In genomic region chr11:98837231-98837704, GRCm38 (mm10) we compare ENCODE assay signal across 8 mouse cellular contexts. TPM values are rescaled to one million over a fixed set of nuclear protein-coding genes. Genes with fewer than 3 reads are reported as not detected.
DNase-seq lines count a peak whose midpoint lies in the region; ATAC-seq and TF ChIP-seq lines count a peak whose summit lies in the region.

No protein-coding gene starts in this region.

- no peaks in the 10 kb centered on the region for H3K27me3 ChIP-seq in forebrain, postnatal 0 days (ENCODE audit: insufficient read depth, low read length)
- peaks cover 55% of the 10 kb centered on the region for H3K27me3 ChIP-seq in liver, embryonic 15.5 days
- H3K27me3 ChIP-seq in stomach, postnatal 0 days (ENCODE audit: control insufficient read depth, insufficient read depth, low read length) = no peaks in the 10 kb centered on the region

- peaks cover 7% of the 10 kb centered on the region; the same call in 1 of the 2 replicates for H3K4me1 ChIP-seq in cortical plate, adult 2 months (ENCODE audit: control insufficient read depth, insufficient read depth, low read length)
- H3K4me1 ChIP-seq in forebrain, postnatal 0 days (ENCODE audit: insufficient read depth) = peaks cover 26% of the 10 kb centered on the region
- peaks cover 20% of the 10 kb centered on the region for H3K4me1 ChIP-seq in liver, embryonic 15.5 days (replicated peaks)
- no peaks in the 10 kb centered on the region for H3K4me1 ChIP-seq in stomach, postnatal 0 days (replicated peaks; ENCODE audit: control insufficient read depth, insufficient read depth)

- H3K27ac ChIP-seq in cortical plate, adult 2 months (ENCODE audit: insufficient read depth, low read length) = peak overlapping the region; percentile 7; the same call in 1 of the 2 replicates
- peak overlapping the region; percentile 77; the same call in 1 of the 2 replicates for H3K27ac ChIP-seq in forebrain, postnatal 0 days (ENCODE audit: low read depth, low read length)
- H3K27ac ChIP-seq in liver, embryonic 15.5 days (replicated peaks) = no peak overlapping the region
- peak overlapping the region; percentile 91 for H3K27ac ChIP-seq in stomach, postnatal 0 days (replicated peaks)

- TF ChIP-seq EP300 in stomach, postnatal 0 days (optimal IDR thresholded peaks at IDR 0.05) = no peak

- H3K4me3 ChIP-seq in cortical plate, adult 2 months (ENCODE audit: insufficient read depth, low read length) = peak overlapping the region; percentile 81
- peak overlapping the region; percentile 76 for H3K4me3 ChIP-seq in forebrain, postnatal 0 days (ENCODE audit: low read depth, low read length)
- peak overlapping the region; percentile 62 for H3K4me3 ChIP-seq in liver, embryonic 15.5 days (replicated peaks)
- H3K4me3 ChIP-seq in stomach, postnatal 0 days (ENCODE audit: low read depth, low read length) = peak overlapping the region; percentile 77

- peak overlapping the region; percentile 86 for H3K9ac ChIP-seq in forebrain, postnatal 0 days
- H3K9ac ChIP-seq in liver, embryonic 15.5 days = peak overlapping the region; percentile 57
- peak overlapping the region; percentile 84 for H3K9ac ChIP-seq in stomach, postnatal 0 days (ENCODE audit: low read length)

- no peaks in the 10 kb centered on the region for H3K9me3 ChIP-seq in forebrain, postnatal 0 days (ENCODE audit: low read length)
- H3K9me3 ChIP-seq in liver, embryonic 15.5 days (replicated peaks) = no peaks in the 10 kb centered on the region
- H3K9me3 ChIP-seq in stomach, postnatal 0 days (ENCODE audit: control insufficient read depth, low read length) = no peaks in the 10 kb centered on the region

- H3K4me2 ChIP-seq in forebrain, postnatal 0 days (ENCODE audit: low read depth) = peak overlapping the region; percentile 93
- H3K4me2 ChIP-seq in liver, embryonic 15.5 days = peak overlapping the region; percentile 98
- peak overlapping the region; percentile 100 for H3K4me2 ChIP-seq in stomach, postnatal 0 days (replicated peaks; ENCODE audit: low read depth)

- peak; percentile 52 to 67 for DNase-seq in layer of hippocampus, postnatal 10 days (ENCODE audit: low spot score in 2 of 2)
- DNase-seq in layer of hippocampus, adult 8-10 months (ENCODE audit: low spot score in 2 of 2) = no peak
- DNase-seq in forebrain, postnatal 0 days = peak; percentile 17
- DNase-seq in stomach, postnatal 0 days (ENCODE audit: low spot score) = no peak
- DNase-seq in layer of hippocampus, adult 11-12 months (ENCODE audit: low spot score) = no peak

- WGBS in forebrain, postnatal 0 days = 1% methylated on average over 27 of the region's 29 CpGs
- 1% methylated on average over 29 of the region's 29 CpGs for WGBS in liver, embryonic 15.5 days (ENCODE audit: insufficient replicate concordance)
- 2% methylated on average over 24 of the region's 29 CpGs for WGBS in stomach, postnatal 0 days

- TF ChIP-seq CTCF in cortical plate, adult 2 months (IDR thresholded peaks at IDR 0.05; ENCODE audit: extremely low read depth, insufficient read depth, low read length) = no peak
- TF ChIP-seq CTCF in forebrain, postnatal 0 days (IDR thresholded peaks at IDR 0.05; ENCODE audit: low read depth) = peak; percentile 32; the same call in 1 of the 2 replicates
- no peak for TF ChIP-seq CTCF in stomach, postnatal 0 days (IDR thresholded peaks at IDR 0.05; ENCODE audit: low read depth)

- TF ChIP-seq POLR2A in cortical plate, adult 2 months (IDR thresholded peaks at IDR 0.05; ENCODE audit: extremely low read depth, insufficient read depth, low read length) = no peak

- peak; percentile 28 for ATAC-seq in forebrain, postnatal 0 days
- no peak for ATAC-seq in liver, embryonic 15.5 days (ENCODE audit: insufficient read depth)
- 0 out of 2 replicates have a peak, but pooled peaks have one; percentile 14 for ATAC-seq in stomach, postnatal 0 days (ENCODE audit: low FRiP score, low TSS enrichment)
- ATAC-seq in megakaryocyte-erythroid progenitor cell, adult 5-6 weeks (replicated peaks; ENCODE audit: low FRiP score, low TSS enrichment, poor library complexity, severe bottlenecking) = no peak

- H3K36me3 ChIP-seq in forebrain, postnatal 0 days (ENCODE audit: insufficient read depth) = peaks cover 14% of the 10 kb centered on the region
- H3K36me3 ChIP-seq in liver, embryonic 15.5 days (replicated peaks) = peaks cover 22% of the 10 kb centered on the region
- H3K36me3 ChIP-seq in stomach, postnatal 0 days (ENCODE audit: control insufficient read depth, insufficient read depth, low read length) = peaks cover 10% of the 10 kb centered on the region; the same call in 1 of the 2 replicates

RNA-seq across cellular contexts. Expression of gene Rapgefl1, which starts 0.7 kb away (rescaled TPM):
- total RNA-seq in layer of hippocampus, postnatal 10 days (2021) = 100 to 1,000 TPM; 148 to 154 TPM
- total RNA-seq in layer of hippocampus, adult 8-10 months (2022) = 100 to 1,000 TPM; 171 to 203 (median 197) TPM
- polyA plus RNA-seq in cortical plate, adult 2 months (2012; rRNA removed) = 153 and 181 TPM in 2 replicates
- 28.7 TPM in 2 replicates for total RNA-seq in forebrain, postnatal 0 days (2014; rRNA removed)
- 5.6 and 9.8 TPM in 2 replicates for polyA plus RNA-seq in forebrain, postnatal 0 days (2015; fragmentation: Nextera tagmentation; extraction: Ambion mirVana)
- 0.24 and 0.28 TPM in 2 replicates for polyA plus RNA-seq in liver, embryonic 15.5 days (2015; fragmentation: Nextera tagmentation; extraction: Ambion mirVana)
- 6.9 and 7.7 TPM in 2 replicates for polyA plus RNA-seq in stomach, postnatal 0 days (2015; fragmentation: Nextera tagmentation; extraction: Ambion mirVana)
- 2.2 TPM in 1 of 2 replicates, not detected in the other for total RNA-seq in megakaryocyte-erythroid progenitor cell, adult 5-6 weeks (2014; fragmentation: Nextera tagmentation)
- 1.7 TPM in 1 of 2 replicates, not detected in the other for total RNA-seq in megakaryocyte-erythroid progenitor cell, adult 5-6 weeks (2017)

RNA-seq across cellular contexts. Expression of gene Wipf2, which starts 26.2 kb away (rescaled TPM):
- total RNA-seq in layer of hippocampus, postnatal 10 days (2021) = 10 to 100 TPM; 29.7 to 30.9 TPM
- 10 to 100 TPM; 69.4 to 86.8 (median 80.7) TPM for total RNA-seq in layer of hippocampus, adult 8-10 months (2022)
- 35.2 and 36.5 TPM in 2 replicates for polyA plus RNA-seq in cortical plate, adult 2 months (2012; rRNA removed)
- 7.1 and 8.2 TPM in 2 replicates for total RNA-seq in forebrain, postnatal 0 days (2014; rRNA removed)
- 1.6 and 3.0 TPM in 2 replicates for polyA plus RNA-seq in forebrain, postnatal 0 days (2015; fragmentation: Nextera tagmentation; extraction: Ambion mirVana)
- polyA plus RNA-seq in liver, embryonic 15.5 days (2015; fragmentation: Nextera tagmentation; extraction: Ambion mirVana) = 1.2 and 1.3 TPM in 2 replicates
- polyA plus RNA-seq in stomach, postnatal 0 days (2015; fragmentation: Nextera tagmentation; extraction: Ambion mirVana) = 4.9 and 5.3 TPM in 2 replicates
- total RNA-seq in megakaryocyte-erythroid progenitor cell, adult 5-6 weeks (2014; fragmentation: Nextera tagmentation) = 23.5 and 26.9 TPM in 2 replicates
- 3.6 and 4.4 TPM in 2 replicates for total RNA-seq in megakaryocyte-erythroid progenitor cell, adult 5-6 weeks (2017)

RNA-seq across cellular contexts. Expression of gene Casc3, which starts 32.6 kb away (rescaled TPM):
- total RNA-seq in layer of hippocampus, postnatal 10 days (2021) = 10 to 100 TPM; 65.8 to 66.3 TPM
- total RNA-seq in layer of hippocampus, adult 8-10 months (2022) = 10 to 100 TPM; 50.5 to 64.9 (median 59.4) TPM
- polyA plus RNA-seq in cortical plate, adult 2 months (2012; rRNA removed) = 44.9 and 47.4 TPM in 2 replicates
- 22.5 and 27.2 TPM in 2 replicates for total RNA-seq in forebrain, postnatal 0 days (2014; rRNA removed)
- polyA plus RNA-seq in forebrain, postnatal 0 days (2015; fragmentation: Nextera tagmentation; extraction: Ambion mirVana) = 29.5 and 37.4 TPM in 2 replicates
- polyA plus RNA-seq in liver, embryonic 15.5 days (2015; fragmentation: Nextera tagmentation; extraction: Ambion mirVana) = 14.4 and 16.2 TPM in 2 replicates
- polyA plus RNA-seq in stomach, postnatal 0 days (2015; fragmentation: Nextera tagmentation; extraction: Ambion mirVana) = 12.4 and 14.8 TPM in 2 replicates
- total RNA-seq in megakaryocyte-erythroid progenitor cell, adult 5-6 weeks (2014; fragmentation: Nextera tagmentation) = 47.6 and 51.8 TPM in 2 replicates
- 37.4 and 53.5 TPM in 2 replicates for total RNA-seq in megakaryocyte-erythroid progenitor cell, adult 5-6 weeks (2017)

RNA-seq across cellular contexts. Expression of gene Msl1, which starts 42.0 kb away (rescaled TPM):
- 100 to 1,000 TPM; 147 to 157 TPM for total RNA-seq in layer of hippocampus, postnatal 10 days (2021)
- 100 to 1,000 TPM; 140 to 201 (median 177) TPM for total RNA-seq in layer of hippocampus, adult 8-10 months (2022)
- polyA plus RNA-seq in cortical plate, adult 2 months (2012; rRNA removed) = 119 and 131 TPM in 2 replicates
- 87.2 and 94.6 TPM in 2 replicates for total RNA-seq in forebrain, postnatal 0 days (2014; rRNA removed)
- polyA plus RNA-seq in forebrain, postnatal 0 days (2015; fragmentation: Nextera tagmentation; extraction: Ambion mirVana) = 16.3 and 24.1 TPM in 2 replicates
- polyA plus RNA-seq in liver, embryonic 15.5 days (2015; fragmentation: Nextera tagmentation; extraction: Ambion mirVana) = 5.2 and 5.8 TPM in 2 replicates
- polyA plus RNA-seq in stomach, postnatal 0 days (2015; fragmentation: Nextera tagmentation; extraction: Ambion mirVana) = 11.3 and 13.8 TPM in 2 replicates
- total RNA-seq in megakaryocyte-erythroid progenitor cell, adult 5-6 weeks (2014; fragmentation: Nextera tagmentation) = 58.6 and 74.8 TPM in 2 replicates
- total RNA-seq in megakaryocyte-erythroid progenitor cell, adult 5-6 weeks (2017) = 57.8 and 68.3 TPM in 2 replicates

Comparison
In these comparisons a context has a peak if more than half of its experiments do, and no peak if none do; other contexts are left out.
1. DNase-seq: peak in layer of hippocampus, postnatal 10 days (2 of 2) and forebrain, postnatal 0 days (single experiment); none in layer of hippocampus, adult 8-10 months (0 of 2), stomach, postnatal 0 days (single experiment) and layer of hippocampus, adult 11-12 months (single experiment).
2. ATAC-seq: peak in forebrain, postnatal 0 days (single experiment) and stomach, postnatal 0 days (single experiment); none in liver, embryonic 15.5 days (single experiment) and megakaryocyte-erythroid progenitor cell, adult 5-6 weeks (single experiment).
3. Peak in every context shown above with its lines, with median percentiles within 50 percentile points of each other: H3K4me3 ChIP-seq, H3K4me2 ChIP-seq and H3K9ac ChIP-seq.